Mouse (Mus musculus) kidney, postnatal 36 days (tissue): ENCODE data around the gene Bcor.

Source experiments
- DNase-seq, 2 experiments: peaks; one replicate each; pipeline ENCODE4 v3.0.0; 2021 to 2022; ENCODE audit warnings: mixed read lengths in 2 of 2

The Bcor gene

DNA sequence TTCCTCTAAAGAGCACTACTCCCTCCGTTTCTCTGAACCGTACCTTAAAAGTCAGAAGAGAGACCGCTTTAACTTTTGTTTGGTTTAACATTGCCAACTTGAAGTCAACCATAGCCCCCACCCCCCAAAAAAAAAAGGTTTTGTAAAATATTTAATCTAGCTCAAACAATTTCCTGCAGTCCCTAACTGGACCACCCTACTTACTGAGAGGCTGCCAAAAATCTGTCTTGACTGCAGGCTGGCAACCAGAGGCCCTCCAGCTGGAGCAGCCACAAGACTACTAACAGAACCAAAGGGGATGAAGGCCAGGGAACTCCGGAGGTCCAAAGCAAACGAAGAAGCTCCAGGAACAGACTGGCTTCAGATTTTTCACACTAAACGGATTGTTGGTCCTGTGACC is 156.2 kb downstream of the Bcor start:
- no peak for DNase-seq

DNA sequence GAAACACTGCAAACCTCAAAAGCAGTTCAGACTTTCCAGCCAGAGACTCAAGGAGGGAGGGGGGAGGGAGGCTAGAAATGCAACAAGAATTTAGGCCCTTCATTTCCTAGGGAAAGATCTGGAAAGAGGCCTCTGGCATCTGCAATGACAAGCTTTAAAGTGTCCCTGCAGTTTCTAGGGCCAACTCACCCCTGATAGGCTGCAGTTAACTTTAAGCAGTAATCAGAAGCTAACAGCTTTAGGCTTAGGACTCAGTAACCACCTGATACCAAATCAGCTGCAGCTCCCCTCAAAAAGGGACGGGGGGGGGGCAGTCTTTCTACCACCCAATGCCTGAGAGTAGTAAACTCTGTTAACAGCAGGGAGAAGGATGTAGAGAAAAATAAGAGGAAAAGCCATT is 156.6 kb downstream of the Bcor start:
- no peak for DNase-seq

DNA sequence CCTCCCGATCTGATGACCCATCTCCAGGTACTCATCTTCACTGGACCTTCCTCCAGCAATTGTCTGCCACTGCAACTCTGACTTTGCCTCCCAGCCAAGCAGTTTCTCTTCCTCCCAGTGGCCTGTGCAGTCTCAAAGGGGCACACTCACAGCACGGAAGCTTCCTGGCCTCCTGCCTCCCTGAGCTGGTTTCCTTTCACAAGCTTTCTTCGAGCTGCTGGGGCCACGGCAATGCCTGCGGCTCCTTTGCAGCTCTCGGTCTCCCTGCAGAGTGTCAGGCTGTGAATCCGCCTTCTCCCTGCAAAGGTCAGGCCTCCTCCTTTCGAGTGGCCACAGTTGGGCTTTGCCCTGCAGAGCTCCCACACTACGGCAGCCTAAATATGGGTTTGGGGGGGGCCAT is 157.0 kb downstream of the Bcor start:
- no peak for DNase-seq

DNA sequence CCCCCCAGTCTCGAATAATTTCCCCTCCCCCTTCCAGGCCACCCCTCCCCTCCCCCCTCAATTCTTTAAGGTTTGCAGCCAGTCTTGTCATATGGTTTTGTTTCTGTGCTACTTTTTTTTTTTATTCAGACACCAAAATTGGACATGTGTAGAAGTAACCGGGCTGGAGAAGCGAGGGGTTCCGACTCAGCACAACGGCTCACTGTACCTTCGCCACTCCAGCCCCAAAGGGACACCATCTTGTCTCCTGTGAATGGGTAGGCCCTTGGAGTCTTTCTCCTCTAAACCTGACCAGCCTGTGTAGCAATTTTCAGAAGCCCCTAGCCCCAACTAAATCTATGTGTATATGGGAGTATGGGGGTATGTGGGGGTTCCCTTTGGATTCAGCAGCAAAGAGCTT is 157.6 kb downstream of the Bcor start:
- no peak for DNase-seq

DNA sequence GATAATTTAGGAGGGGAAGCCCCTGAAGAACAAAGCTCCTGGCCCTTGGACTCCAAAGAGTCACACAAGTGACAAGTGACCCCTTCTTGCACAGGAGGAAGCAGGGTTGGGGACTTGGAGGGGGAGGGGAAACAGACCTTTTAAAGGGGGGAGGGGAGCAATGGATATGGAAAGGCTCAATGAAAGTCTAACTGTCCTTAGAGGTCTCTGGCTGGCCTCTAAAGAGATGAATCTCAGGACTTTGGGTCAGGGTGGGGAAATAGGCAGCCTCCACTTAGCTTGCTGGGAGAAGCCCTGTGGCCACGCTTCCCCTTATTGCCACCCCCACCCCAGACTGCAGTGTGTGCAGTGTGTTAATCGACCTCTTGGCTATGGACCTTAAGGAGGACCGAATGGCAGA is 158.2 kb downstream of the Bcor start:
- DNase-seq, result no peak

DNA sequence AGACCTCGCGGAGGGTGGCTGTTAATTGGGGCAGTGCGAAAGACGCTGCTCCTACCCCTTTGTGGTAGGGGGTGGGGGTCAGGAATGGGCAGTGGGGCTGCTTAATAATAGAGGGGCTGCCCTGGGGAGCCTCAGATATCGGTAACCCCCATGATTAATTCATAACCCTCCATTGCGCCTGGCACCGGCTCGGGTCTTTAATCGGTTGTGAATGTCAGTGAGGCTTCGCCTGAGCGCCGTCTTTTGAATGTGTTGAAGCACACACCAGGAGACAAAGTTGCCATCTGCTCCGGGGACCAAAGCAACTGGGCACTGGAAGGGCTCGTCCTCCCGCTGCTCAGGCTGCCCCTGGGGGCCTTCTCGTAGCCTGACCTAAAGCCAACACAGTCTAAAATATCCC is 158.8 kb downstream of the Bcor start:
- DNase-seq, result no peak

DNA sequence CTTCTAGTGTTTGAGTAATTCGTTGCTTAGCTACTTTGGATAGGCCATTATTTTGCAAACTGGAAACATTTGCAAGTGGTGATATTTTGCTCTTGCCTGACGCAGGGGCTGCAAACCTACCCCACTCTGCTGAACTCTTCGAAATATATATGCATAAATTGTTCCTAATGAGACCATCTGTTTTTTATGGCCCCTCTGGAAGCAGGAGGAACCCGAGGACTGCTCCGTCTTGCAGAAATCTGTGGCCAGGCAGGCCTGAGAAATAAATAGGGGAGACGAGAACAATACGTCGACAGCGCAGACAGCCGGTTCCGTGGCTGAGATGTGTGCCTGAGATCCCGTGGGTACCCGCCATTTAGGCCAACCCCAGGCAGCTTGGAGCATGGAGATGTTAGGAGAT is 159.5 kb downstream of the Bcor start:
- no peak for DNase-seq

DNA sequence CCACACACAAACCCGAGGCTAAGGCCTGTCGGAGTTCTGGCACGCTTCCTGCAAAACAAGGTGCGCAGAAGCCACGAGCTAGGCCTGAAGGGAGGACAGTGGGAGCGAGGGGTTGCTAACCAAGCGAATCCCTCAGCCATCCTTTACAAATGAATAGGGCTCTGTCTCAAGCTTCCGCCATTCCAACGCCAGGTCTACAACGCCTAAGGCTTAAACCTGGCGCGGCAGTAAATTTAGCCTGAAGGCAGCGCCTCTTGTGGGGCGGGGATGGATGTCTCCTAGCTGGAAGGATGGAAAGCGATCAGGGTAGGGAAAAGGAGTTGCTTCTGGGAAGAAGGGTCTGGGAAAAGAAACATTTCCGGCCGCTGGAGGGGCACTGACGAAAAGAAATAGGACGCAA is 160.2 kb downstream of the Bcor start:
- no peak for DNase-seq

DNA sequence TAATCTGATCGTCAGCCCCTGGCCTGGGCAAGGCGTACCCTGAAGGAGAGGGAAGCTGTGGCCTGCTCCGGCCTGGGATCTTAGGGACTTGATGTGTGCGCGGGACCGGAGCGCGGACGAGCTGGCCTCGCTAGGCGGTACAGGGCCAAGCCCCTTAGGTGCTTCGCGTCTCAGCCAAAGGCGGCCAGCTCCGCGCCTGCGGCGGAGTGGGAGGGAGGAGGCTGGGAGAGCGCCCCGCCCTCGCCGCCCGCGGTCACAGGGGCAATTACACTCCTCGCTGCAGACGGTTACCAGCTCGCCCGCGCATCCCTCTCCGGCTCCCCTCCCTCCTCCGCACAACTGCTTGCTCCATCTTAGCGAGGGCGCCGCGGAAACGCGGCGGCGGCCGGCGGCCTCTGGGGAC is 161.2 kb downstream of the Bcor start:
- peak; percentile 68 to 77 for DNase-seq

DNA sequence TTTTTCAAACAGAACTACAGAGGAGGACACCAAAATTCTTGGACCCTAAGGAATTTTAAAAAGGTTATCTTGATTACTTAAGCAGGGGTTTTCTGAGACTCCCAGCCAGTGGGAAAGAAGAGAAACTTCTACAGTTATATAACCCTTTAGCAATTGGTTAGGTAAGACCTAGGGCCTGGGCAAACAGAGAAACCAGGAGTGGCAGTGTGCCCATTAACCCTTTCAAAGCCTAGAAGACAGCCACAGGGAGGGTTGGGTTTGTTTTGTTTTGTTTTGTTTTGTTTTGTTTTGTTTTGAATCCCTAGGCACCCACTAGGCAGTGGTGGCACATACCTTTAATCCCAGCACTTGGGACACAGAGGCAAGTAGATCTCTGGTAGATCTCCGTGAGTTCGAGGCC is 163.3 kb downstream of the Bcor start:
- DNase-seq, result peak in 1 of 2 experiments; percentile 4

DNA sequence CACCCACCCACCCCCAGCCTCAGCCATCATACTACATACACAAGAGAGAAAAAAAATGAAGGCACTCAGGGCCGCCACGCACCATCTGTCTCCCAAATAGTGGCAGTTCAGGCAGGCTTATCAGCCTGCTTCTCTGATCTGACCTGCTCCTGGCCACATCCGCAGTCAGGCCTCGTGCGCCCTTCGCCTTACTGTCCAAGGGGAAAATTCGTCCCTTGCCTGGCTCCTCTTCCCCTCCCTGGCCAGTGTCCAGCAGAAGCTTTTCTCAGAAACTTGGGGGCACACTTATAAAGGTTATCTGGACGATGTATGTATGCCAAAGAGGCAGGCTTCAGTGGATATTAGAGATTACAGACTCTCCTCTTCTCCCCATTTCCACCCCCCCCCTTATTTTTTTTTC is 163.7 kb downstream of the Bcor start:
- no peak for DNase-seq

DNA sequence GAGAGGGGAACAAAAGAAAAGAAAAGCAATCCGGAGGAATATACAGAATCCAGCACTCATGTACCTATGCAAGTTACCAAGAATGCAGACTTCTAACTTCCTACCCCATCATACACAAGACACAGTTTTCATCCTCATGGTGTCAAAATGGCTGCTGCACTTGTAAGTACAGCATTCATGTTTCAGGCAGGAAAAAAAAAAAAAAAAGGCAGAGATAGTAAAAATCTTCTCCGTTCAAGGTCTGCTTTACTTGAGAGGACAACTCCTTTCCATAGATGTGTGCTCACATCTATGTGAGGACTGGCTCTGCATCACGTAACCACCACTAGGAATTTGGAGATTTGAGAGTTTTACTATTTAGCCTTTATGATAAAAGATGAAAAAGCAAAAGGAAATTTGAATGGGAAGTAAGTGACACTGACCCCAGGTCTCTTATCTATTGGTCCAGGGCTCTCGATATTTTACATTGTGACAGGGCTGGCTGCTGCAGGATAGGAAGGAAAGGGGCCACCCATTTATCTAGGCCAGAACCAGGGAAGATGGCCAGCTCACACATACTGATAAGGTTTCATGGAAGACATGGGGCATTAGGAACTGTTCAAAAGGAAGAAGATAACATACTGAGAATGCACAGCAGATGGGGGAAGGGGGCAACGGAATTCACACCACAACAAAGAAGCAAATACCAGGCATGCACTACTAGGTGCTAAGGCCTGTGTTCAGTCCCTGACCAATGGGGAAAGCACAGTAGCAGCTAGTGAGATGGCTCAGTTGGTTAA is 166.3 kb downstream of the Bcor start:
- peak in 1 of 2 experiments; percentile 5 for DNase-seq

DNA sequence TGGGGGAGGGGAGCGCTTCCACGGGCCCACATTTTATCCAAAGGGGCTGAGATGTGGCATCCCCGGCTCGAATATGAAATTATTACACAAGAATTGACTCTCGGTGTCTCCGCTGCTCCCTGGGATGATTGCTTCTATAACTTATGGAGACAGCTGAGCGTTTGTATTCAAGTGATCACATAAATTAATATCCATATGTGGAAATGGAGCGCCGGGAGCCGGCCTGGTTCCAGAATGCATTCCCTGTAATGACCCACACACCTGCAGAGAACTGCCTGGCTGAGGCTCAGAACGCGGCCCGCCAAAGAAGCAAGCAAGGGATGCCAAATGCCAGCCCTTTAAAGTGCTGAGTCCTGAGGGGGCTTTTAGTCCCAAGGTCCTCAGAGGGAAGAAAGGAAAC is 170.7 kb downstream of the Bcor start:
- DNase-seq, result no peak

DNA sequence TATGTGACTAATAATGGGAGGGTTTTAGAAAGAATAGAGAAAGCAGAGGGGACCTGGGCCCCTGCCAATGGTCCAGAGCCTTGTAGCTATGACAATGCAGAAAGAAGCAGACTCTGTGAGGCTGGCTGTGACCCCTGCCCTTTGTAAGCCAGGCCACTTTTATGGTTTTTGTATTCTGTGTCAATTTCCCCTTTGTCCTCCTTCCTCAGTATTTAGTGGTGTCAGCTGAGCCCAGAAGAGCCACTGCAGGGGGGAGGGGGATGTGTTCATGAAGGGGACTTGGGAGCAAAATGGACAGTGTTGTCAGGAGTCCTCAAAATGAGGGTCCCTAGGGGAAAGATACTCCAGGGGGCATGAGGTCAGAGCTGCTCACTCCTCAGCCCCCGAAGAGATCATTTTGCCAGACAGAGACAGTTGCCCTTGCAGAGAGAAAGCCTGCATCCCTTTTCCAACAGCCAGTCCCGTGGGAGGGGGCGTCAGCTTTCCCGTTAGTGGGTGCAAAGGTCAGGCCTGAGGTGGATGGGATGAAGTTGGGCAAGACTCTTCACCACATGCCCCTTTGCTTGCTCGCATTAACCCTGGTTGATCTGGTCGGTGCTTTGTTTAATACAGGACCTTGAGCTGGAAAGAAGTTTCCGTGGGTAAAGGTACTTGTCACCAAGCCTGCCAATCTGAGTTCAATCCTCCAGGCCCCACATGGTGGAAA is 171.8 kb downstream of the Bcor start:
- no peak for DNase-seq

DNA sequence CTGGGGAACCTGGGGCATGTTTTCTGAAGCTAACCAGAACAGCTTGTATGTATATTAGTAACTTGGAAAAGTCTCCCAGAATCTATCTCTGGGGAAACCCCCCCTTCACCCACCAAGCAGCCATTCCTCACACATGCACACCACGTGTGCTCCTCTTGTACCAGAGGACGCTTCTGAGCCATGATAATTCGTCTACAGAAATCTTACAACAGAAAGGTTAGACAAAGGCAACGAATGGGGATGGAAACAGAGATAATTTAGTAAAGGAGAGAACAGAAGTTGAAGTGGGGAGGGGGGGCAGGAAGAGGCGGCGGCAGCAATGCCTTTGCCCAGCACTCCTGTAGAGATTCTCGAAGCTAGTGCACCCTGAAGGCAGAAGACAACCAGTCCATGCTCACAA is 172.6 kb downstream of the Bcor start:
- no peak for DNase-seq
